Mouse (Mus musculus) left cerebral cortex, adult 2 months (tissue): ENCODE data around the gene Crebl2. TPM values are rescaled to one million over a fixed set of nuclear protein-coding genes. Genes with fewer than 3 reads are reported as not detected.

Experiments
- DNase-seq, 2 experiments: peaks; one replicate each; pipeline ENCODE4 v3.0.0; 2021 to 2022; ENCODE audit warnings: low spot score in 2 of 2, mixed read lengths in 1 of 2; ENCODE audit errors: extremely low spot score in 1 of 2
- H3K27ac ChIP-seq: fragments of 200-600 bp; 2 replicates; pipeline ENCODE4 v1.8.1; 2022
- H3K4me3 ChIP-seq: fragments of 200-600 bp; 2 replicates; pipeline ENCODE4 v1.8.1; 2022
- CTCF ChIP-seq: fragments of 200-600 bp; IDR thresholded peaks from 2 replicates; pipeline ENCODE4 v1.8.1; 2022; ENCODE audit warnings: antibody characterized with exemption, mild to moderate bottlenecking, moderate library complexity
- intact Hi-C: fragments of 180-260 bp; cut with DNase I; formaldehyde crosslinking; loops from one replicate; pipeline ENCODE4 v1.15.1; 2025
- total RNA-seq, 2 experiments: library from RNA; stranded (reverse); gene quantifications; 2 replicates each; pipeline ENCODE4 v1.2.3; 2021

The Crebl2 gene
- total RNA-seq, 2 experiments from 2014 or later: 38.4 to 39.3 TPM

DNA sequence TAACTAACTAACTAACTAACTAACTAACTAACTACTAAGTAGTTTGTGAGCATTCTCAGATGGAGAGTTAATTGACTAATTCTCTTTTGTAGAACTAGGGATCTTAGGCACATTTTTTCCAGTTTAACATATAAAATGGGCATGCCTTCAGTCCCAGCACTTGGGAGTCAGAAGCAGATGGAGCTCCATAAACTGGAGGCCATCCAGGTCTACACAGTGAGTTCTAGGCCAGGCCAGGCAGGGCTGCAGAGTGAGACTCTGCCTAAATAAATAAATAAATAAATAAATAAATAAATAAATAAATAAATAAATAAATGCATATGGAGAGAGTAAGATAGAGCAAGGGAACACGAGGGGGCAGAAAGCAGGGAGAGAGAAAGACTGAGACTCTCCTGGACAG lies 47.9 kb downstream of the Crebl2 start:
- intact Hi-C loops: no loop called here
- no peak for DNase-seq
- H3K27ac ChIP-seq: no peak overlapping the region
- H3K4me3 ChIP-seq: no peak overlapping the region
- no peak for TF ChIP-seq CTCF

DNA sequence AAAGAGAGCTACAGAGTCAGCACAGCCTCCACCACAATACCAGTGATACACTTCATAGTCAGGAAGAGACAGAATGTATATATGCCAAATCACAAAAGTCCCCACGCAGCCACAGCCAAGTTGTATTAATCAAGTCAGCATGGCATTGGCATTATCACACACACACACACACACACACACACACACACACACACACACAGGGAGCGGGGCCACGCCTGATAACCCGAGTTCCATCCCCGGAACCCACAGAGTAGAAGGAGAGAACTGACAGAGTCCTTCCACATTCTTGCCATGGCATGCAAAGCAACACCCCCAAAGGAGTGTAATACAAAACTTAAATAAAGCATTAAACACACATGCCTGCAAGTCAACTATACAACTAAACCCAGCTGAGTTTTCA lies 49.6 kb downstream of the Crebl2 start:
- H3K4me3 ChIP-seq: no peak overlapping the region
- no peak for TF ChIP-seq CTCF
- no peak overlapping the region for H3K27ac ChIP-seq
- intact Hi-C loops: no loop called here
- DNase-seq: no peak

DNA sequence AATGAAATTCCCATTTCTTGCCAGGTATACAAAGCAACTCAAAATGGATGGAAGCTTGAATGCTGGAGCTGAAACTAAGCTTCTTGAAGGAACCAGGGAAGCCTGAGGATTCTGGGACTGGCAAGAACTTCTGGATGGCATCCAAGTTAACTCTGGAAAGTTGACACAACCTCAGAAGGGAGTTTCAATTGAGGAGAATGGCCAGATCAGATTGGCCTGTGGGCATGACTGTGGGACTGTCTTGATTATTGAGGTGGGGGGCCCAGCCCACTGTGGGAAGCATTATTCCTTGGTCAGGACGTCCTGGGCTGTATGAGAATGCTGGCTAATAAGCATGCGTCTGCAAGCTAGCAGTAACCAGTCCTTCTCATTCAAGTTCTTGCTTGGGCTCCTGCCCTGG lies 50.1 kb downstream of the Crebl2 start:
- TF ChIP-seq CTCF: no peak
- H3K4me3 ChIP-seq: no peak overlapping the region
- H3K27ac ChIP-seq: no peak overlapping the region
- intact Hi-C loops: loop anchor here (2.0 kb wide), 1 partner anchor 17 kb away; no protein-coding TSS in a partner anchor
- DNase-seq: no peak

DNA sequence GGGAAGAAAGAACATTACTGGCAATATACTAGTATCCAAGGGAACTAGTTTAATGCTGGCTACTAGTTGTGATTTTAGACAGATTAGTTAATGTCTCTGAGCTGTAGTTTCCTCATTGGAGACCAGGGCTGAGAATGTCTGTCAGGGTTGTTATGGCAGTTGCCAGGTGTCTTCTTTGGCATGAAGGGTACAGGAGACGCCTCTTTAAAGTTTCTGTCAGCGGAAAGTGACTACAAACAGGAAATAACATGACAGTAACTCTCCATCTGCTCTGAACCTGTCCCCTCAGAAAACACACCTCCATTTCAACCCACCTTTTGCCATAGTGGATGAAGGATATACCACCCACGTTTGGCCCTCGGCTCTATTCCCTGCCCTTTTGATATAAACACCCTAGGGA lies 53.7 kb downstream of the Crebl2 start:
- DNase-seq: no peak
- no peak for TF ChIP-seq CTCF
- Histone ChIP-seq H3K4me3 (no peak overlapping the region), H3K27ac (no peak overlapping the region)
- intact Hi-C loops: no loop called here

DNA sequence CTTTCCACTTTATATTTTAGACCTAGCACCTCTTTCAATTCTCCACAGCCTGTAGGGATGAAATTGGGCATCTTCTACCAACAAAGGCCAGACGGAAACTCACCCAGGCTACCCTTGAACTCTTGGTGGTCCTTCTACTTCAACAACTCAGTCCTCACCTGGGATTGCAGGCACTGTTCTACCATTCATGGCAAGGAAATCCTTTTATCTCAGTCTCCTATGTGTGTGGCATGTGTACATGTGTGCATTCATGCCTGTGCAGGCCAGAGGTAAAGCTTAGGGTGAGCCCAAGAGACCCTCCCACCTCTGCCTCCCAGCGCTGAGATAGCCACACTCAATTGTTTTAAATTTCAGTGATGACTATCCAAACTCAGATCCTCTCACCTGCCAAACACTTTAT lies 55.6 kb downstream of the Crebl2 start:
- Histone ChIP-seq H3K27ac (no peak overlapping the region), H3K4me3 (peak overlapping the region; percentile 83)
- no peak for DNase-seq
- TF ChIP-seq CTCF: no peak
- intact Hi-C loops: no loop called here

DNA sequence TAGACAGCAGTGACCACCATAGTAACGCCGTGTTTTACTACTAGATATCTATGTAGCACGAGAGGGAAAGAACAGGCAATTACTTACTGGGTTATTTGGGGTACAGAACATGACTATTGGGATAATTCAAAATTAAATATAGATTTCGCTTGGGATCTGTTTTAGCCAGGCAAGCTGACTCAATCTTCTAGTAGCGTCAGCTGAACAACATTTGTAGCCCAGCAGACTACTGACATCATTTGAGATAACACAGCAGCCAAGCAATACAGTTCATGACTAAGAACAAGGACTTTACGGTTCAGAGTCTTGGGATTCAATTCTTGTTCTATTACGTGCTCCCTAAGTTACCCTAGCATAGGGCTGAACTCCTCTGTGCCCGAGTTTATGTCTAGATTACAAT lies 56.5 kb downstream of the Crebl2 start:
- no peak for TF ChIP-seq CTCF
- H3K4me3 ChIP-seq: peak overlapping the region; percentile 83
- peak overlapping the region; percentile 96 for H3K27ac ChIP-seq
- intact Hi-C loops: loop anchor here (2.0 kb wide), 1 partner anchor 34 kb away; the partner anchor contains the start of gene Cdkn1b
- no peak for DNase-seq

DNA sequence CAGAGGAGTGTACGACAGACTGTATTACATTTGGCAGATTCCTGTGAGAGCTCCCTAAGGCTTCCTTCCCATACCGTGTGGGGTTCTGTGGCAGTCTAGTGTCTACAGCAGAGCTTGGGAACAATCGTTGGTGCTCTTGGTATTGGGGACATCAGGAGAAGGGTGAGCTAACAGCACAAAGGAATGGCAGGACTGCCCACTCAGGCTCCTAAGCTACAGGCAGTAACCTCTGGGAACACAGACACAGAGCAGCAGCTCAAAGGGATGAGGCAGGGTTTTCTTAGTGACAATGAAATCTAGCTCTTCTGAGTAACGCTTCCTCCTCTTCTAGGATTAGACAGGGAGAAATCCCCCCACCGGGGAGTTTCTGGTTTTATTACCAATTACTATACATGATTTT lies 57.1 kb downstream of the Crebl2 start:
- no peak for TF ChIP-seq CTCF
- Histone ChIP-seq H3K4me3 (peak overlapping the region; percentile 83), H3K27ac (peak overlapping the region; percentile 96)
- DNase-seq: peak in 1 of 2 experiments; percentile 25
- intact Hi-C loops: loop anchor here (2.0 kb wide), 1 partner anchor 34 kb away; the partner anchor contains the start of gene Cdkn1b

DNA sequence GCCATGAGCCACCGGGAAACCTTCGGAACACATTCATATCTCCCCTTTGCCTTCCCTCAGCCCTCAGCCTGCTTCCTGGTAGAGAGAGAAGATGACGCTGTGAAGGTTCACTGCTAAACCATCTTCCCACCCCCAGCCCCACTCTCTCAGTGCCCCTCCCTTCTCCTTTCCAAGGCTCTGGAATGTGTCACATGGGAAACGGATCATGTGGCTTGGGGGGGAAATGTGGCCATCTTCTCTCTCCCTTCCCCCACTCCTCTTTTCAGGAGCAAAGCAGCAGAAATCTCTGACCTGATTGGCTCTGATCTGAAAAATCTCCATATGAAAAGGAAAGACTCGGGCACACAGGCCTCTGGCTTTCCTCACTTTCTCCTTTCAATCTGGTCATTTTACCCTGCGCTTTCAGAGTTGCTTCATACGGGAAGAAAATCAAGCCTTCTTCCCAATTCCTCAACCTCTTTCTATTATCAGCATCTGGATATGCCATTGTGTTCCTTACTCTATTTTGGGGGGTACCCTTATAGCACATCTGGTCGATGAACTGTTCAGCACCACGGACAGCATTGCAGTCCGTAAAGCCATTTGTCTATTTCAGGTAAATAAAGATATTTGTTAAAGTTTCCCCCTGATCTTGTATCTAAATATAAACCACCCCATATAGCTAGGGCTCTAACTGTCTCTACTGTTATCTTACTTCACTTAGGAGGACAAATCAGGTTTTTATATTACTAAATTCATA lies 57.9 kb downstream of the Crebl2 start:
- H3K4me3 ChIP-seq: peak overlapping the region; percentile 83
- peak; percentile 77 to 84 for DNase-seq
- H3K27ac ChIP-seq: peak overlapping the region; percentile 96
- intact Hi-C loops: loop anchor here (2.0 kb wide), 1 partner anchor 33 kb away; the partner anchor contains the start of gene Cdkn1b
- no peak for TF ChIP-seq CTCF

DNA sequence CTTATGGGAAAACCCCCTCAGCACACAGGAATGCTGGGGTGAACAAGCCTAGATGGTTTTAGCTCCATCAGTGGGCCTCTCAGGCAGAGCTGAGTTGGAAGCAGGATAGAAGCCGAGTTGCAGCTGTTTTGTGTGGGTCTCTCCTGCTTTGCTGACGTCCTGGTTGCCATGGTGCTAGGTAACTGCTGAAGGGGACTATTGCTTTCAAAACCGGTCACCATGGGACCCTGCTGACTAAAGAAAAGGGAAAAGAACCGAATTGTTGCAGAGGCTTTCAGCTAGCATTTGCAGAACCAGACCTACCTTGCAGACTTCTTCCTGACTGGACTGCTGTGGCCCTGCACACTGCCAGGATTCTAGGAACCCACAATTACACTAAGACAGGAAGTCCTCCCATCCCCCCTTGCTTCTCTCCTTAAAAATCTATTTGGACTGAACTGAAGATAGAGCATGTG lies 58.6 kb downstream of the Crebl2 start:
- TF ChIP-seq CTCF: no peak
- peak; percentile 71 to 72 for DNase-seq
- intact Hi-C loops: no loop called here
- H3K4me3 ChIP-seq: no peak overlapping the region; the same call in 1 of the 2 replicates
- H3K27ac ChIP-seq: peak overlapping the region; percentile 96

DNA sequence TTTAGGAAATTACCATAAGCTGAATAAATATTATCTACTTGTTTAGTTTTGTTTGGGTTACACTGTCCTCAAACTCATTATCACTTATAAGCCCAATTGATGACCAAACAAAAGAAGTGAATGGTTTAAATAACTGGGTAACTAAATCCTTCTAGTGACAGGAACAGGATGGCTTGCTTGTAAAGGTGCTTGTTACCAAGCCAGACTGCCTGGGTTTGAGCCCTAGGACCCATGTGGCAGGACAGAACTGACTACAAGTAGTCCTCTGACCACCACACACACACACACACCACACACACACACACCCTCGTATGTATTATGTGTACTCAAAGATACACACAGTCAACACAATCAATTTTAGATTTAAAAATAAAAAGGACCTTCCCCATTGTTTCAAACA lies 59.8 kb downstream of the Crebl2 start:
- Histone ChIP-seq H3K27ac (peak overlapping the region; percentile 96), H3K4me3 (no peak overlapping the region)
- intact Hi-C loops: no loop called here
- no peak for DNase-seq
- no peak for TF ChIP-seq CTCF

DNA sequence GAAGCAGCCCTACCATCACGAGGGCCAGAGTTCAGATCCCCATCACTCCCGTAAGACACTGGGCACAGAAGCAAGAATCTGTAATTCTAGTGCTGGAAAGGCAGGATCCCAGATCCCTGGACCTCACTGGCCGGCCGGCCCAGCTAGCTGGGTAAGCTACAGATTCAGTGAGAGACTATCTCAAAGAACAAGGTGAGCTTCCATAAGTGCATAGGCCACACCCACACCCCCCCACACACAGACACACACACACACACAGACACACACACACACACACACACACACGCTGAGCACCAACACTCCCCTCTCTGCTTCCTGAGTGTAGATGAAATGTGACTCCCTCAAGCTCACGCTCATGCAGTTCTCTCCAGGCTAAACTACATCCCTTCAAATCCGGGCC lies 60.5 kb downstream of the Crebl2 start:
- DNase-seq: no peak
- no peak overlapping the region for H3K27ac ChIP-seq
- no peak for TF ChIP-seq CTCF
- H3K4me3 ChIP-seq: no peak overlapping the region
- intact Hi-C loops: no loop called here

DNA sequence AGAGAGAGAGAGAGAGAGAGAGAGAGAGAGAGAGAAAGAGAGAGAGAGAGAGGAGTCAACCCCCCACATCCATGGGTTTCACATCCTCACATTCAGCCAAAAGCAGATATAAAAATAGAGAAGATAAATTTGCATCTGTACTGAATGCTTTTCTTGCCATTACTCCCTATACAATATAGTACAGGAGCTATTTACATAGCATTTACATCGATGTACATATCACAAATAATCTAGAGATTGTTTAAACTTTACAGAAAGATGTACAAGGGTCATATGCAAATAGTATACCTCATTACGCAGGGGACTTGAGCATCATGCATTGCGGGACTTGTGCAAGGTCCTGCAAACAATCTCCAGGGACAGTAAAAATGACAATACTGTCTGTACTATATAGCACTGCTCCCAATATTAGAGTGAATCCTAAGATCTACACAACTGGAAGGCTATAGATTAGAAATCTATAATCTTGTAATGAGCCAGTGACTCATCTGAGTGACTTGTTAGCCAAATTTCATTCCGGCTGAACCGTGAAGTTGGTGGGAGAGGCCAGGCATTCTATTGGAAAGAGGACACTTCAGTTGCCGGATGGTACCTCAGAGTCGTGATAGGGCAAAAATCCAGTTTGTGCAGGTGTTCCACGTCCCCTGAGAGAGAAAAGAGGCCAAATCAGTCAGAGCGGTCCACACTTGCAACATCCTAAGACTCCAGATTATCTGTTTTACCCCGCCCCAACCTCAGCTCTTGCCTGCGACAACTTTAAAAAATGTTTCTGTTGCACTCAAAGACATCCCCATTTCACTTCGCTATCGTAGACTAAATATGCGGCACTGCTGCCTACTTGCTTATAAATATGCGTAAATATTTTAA lies 66.8 kb downstream of the Crebl2 start:
- intact Hi-C loops: no loop called here
- Histone ChIP-seq H3K27ac (no peak overlapping the region), H3K4me3 (peak overlapping the region; percentile 49)
- TF ChIP-seq CTCF: no peak
- no peak for DNase-seq
